Comparison of ENCODE assay signal across 10 mouse cellular contexts in the genomic region with DNA sequence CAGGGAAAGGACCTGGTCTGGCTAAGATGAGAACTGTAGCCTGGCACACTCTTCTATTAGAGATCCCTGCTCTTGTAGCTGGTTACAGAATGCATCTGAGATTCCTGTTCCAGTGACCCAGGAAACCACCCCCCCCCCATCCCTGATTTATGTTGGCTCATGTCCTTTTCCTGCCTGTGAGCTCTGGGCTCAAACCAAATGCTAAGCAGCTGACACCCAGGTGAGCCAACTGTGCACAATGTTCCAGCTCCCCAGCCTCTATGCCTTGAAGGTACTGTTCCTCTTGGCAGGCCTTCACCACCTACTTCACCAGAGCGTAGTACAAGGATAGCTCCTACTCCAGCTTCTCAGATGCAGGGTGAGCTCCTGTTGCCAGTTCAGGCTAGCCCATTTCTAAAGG. TPM values are rescaled to one million over a fixed set of nuclear protein-coding genes. Genes with fewer than 3 reads are reported as not detected.
DNase-seq lines count a peak whose midpoint lies in the region; ATAC-seq and TF ChIP-seq lines count a peak whose summit lies in the region.
"Had no signal": no experiment of that assay in that cellular context is flagged by ENCODE, and none has a peak within 500 bp of the region (broad histone marks: within the 10 kb centered on the region; RNA-seq: fewer than 3 reads in every experiment).

No protein-coding gene starts in this region.

- no peaks in the 10 kb centered on the region; the same call in none of the 2 replicates for H3K27me3 ChIP-seq in heart, embryonic 11.5 days (ENCODE audit: control insufficient read depth, insufficient read depth, low read length)
- H3K27me3 ChIP-seq in hindbrain, postnatal 0 days (ENCODE audit: insufficient read depth, low read length) = no peaks in the 10 kb centered on the region
- H3K27me3 ChIP-seq: liver, embryonic 15.5 days had no signal

- no peak for TF ChIP-seq CTCF in hindbrain, postnatal 0 days (IDR thresholded peaks at IDR 0.05; ENCODE audit: low read depth)

- 85% methylated on average over 1 of the region's 1 CpGs for WGBS in heart, embryonic 11.5 days (ENCODE audit: insufficient replicate concordance)
- 67% methylated on average over 1 of the region's 1 CpGs for WGBS in hindbrain, postnatal 0 days

- H3K4me2 ChIP-seq in heart, embryonic 11.5 days = no peak overlapping the region
- H3K4me2 ChIP-seq in hindbrain, postnatal 0 days (ENCODE audit: low read depth, low read length) = no peak overlapping the region
- H3K4me2 ChIP-seq: liver, embryonic 15.5 days had no signal

- no peak for ATAC-seq in heart, embryonic 11.5 days (replicated peaks; ENCODE audit: insufficient number of reproducible peaks, low FRiP score, low TSS enrichment)
- no peak; the same call in 1 of the 2 replicates for ATAC-seq in hindbrain, postnatal 0 days

- H3K9me3 ChIP-seq in heart, embryonic 11.5 days (replicated peaks; ENCODE audit: control insufficient read depth, low read length) = no peaks in the 10 kb centered on the region
- no peaks in the 10 kb centered on the region for H3K9me3 ChIP-seq in hindbrain, postnatal 0 days (ENCODE audit: low read length)
- H3K9me3 ChIP-seq: liver, embryonic 15.5 days had no signal

- no peak overlapping the region for H3K27ac ChIP-seq in heart, embryonic 11.5 days (ENCODE audit: low read depth, low read length)
- H3K27ac ChIP-seq in hindbrain, postnatal 0 days = peak overlapping the region; percentile 80
- H3K27ac ChIP-seq: liver, embryonic 15.5 days had no signal

- DNase-seq in heart, adult 18-20 months = peak; percentile 57 to 69
- peak; percentile 34 for DNase-seq in NIH3T3 (ENCODE audit: low read depth)
- peak; percentile 88 for DNase-seq in cerebellum, adult 9-10 months
- peak; percentile 50 for DNase-seq in hindbrain, postnatal 0 days (ENCODE audit: low spot score)
- DNase-seq in thymus, postnatal 0 days (ENCODE audit: low spot score) = no peak
- DNase-seq in thymus, postnatal 25 days = no peak
- no peak for DNase-seq in urinary bladder, adult 18-20 months (ENCODE audit: low spot score in 2 of 2)

- no peaks in the 10 kb centered on the region for H3K36me3 ChIP-seq in heart, embryonic 11.5 days (ENCODE audit: control insufficient read depth, insufficient read depth, low read length)
- H3K36me3 ChIP-seq in hindbrain, postnatal 0 days (ENCODE audit: insufficient read depth, low read length) = no peaks in the 10 kb centered on the region
- H3K36me3 ChIP-seq: liver, embryonic 15.5 days had no signal

- no peaks in the 10 kb centered on the region; the same call in 1 of the 2 replicates for H3K4me1 ChIP-seq in heart, embryonic 11.5 days (ENCODE audit: control insufficient read depth, insufficient read depth, low read length)
- peaks cover 23% of the 10 kb centered on the region; the same call in 1 of the 2 replicates for H3K4me1 ChIP-seq in hindbrain, postnatal 0 days (ENCODE audit: insufficient read depth, low read length)
- H3K4me1 ChIP-seq: liver, embryonic 15.5 days had no signal

- H3K4me3 ChIP-seq in heart, embryonic 11.5 days (ENCODE audit: low read depth, low read length) = no peak overlapping the region
- no peak overlapping the region for H3K4me3 ChIP-seq in hindbrain, postnatal 0 days (ENCODE audit: low read length)
- H3K4me3 ChIP-seq: liver, embryonic 15.5 days had no signal

- no peak overlapping the region for H3K9ac ChIP-seq in heart, embryonic 11.5 days (ENCODE audit: low read depth, low read length)
- no peak overlapping the region for H3K9ac ChIP-seq in hindbrain, postnatal 0 days (replicated peaks; ENCODE audit: low read length)
- H3K9ac ChIP-seq: liver, embryonic 15.5 days had no signal

RNA-seq across cellular contexts. Expression of a gene that starts 16.2 kb away (rescaled TPM):
- under 1 TPM in 1 of 2 experiments, not detected in 1; 0.36 TPM for total RNA-seq in heart, adult 18-20 months (2021)
- 0.23 TPM in 1 of 2 replicates, not detected in the other for polyA plus RNA-seq in heart, embryonic 11.5 days (2014; fragmentation: Nextera tagmentation; extraction: Ambion mirVana)
- 3.7 and 5.6 TPM in 2 replicates for total RNA-seq in hindbrain, postnatal 0 days (2014; rRNA removed)
- 3.3 and 4.0 TPM in 2 replicates for polyA plus RNA-seq in hindbrain, postnatal 0 days (2015; fragmentation: Nextera tagmentation; extraction: Ambion mirVana)
- 0.24 and 0.29 TPM in 2 replicates for polyA plus RNA-seq in thymus, postnatal 0 days (2015; fragmentation: Nextera tagmentation; extraction: Ambion mirVana)
- polyA plus RNA-seq: liver, embryonic 15.5 days had no signal

RNA-seq across cellular contexts. Expression of a gene that starts 30.7 kb away (rescaled TPM):
- total RNA-seq in heart, adult 18-20 months (2021) = 100 to 1,000 TPM in 1 of 2 experiments, 10 to 100 TPM in 1; 95.1 to 119 TPM
- polyA plus RNA-seq in heart, embryonic 11.5 days (2014; fragmentation: Nextera tagmentation; extraction: Ambion mirVana) = 3.6 and 4.8 TPM in 2 replicates
- total RNA-seq in hindbrain, postnatal 0 days (2014; rRNA removed) = 1.2 and 1.8 TPM in 2 replicates
- 0.78 and 0.85 TPM in 2 replicates for polyA plus RNA-seq in hindbrain, postnatal 0 days (2015; fragmentation: Nextera tagmentation; extraction: Ambion mirVana)
- polyA plus RNA-seq in thymus, postnatal 0 days (2015; fragmentation: Nextera tagmentation; extraction: Ambion mirVana) = 0.40 and 0.51 TPM in 2 replicates
- total RNA-seq: adrenal gland, postnatal 36 days had no signal

RNA-seq across cellular contexts. Expression of a gene that starts 35.1 kb away (rescaled TPM):
- total RNA-seq in heart, adult 18-20 months (2021) = 100 to 1,000 TPM; 202 to 214 TPM
- polyA plus RNA-seq in heart, embryonic 11.5 days (2014; fragmentation: Nextera tagmentation; extraction: Ambion mirVana) = 241 and 243 TPM in 2 replicates
- 27.2 and 36.9 TPM in 2 replicates for total RNA-seq in hindbrain, postnatal 0 days (2014; rRNA removed)
- 191 and 197 TPM in 2 replicates for polyA plus RNA-seq in hindbrain, postnatal 0 days (2015; fragmentation: Nextera tagmentation; extraction: Ambion mirVana)
- 142 and 156 TPM in 2 replicates for polyA plus RNA-seq in thymus, postnatal 0 days (2015; fragmentation: Nextera tagmentation; extraction: Ambion mirVana)

RNA-seq across cellular contexts. Expression of a gene that starts 45.6 kb away (rescaled TPM):
- total RNA-seq in heart, adult 18-20 months (2021) = 10 to 100 TPM; 17.8 to 20.5 TPM
- 0.59 and 0.84 TPM in 2 replicates for polyA plus RNA-seq in heart, embryonic 11.5 days (2014; fragmentation: Nextera tagmentation; extraction: Ambion mirVana)
- total RNA-seq in hindbrain, postnatal 0 days (2014; rRNA removed) = 2.1 and 4.1 TPM in 2 replicates
- polyA plus RNA-seq in hindbrain, postnatal 0 days (2015; fragmentation: Nextera tagmentation; extraction: Ambion mirVana) = 2.3 and 2.4 TPM in 2 replicates
- 0.34 and 0.40 TPM in 2 replicates for polyA plus RNA-seq in thymus, postnatal 0 days (2015; fragmentation: Nextera tagmentation; extraction: Ambion mirVana)

Comparison
In these comparisons a context has a peak if more than half of its experiments do, and no peak if none do; other contexts are left out.
1. DNase-seq: peak in heart, adult 18-20 months (2 of 2), NIH3T3 (single experiment), cerebellum, adult 9-10 months (single experiment) and hindbrain, postnatal 0 days (single experiment); none in thymus, postnatal 0 days (single experiment), thymus, postnatal 25 days (single experiment) and urinary bladder, adult 18-20 months (0 of 2).